Mouse (Mus musculus) spleen, adult 2 months (tissue): ENCODE measurements around the gene Grip1. TPM values are rescaled to one million over a fixed set of nuclear protein-coding genes. Genes with fewer than 3 reads are reported as not detected.

ENCODE experiments used
- DNase-seq, 2 experiments: peaks; one replicate each; pipeline versions ENCODE4 v3.0.0 to v3.0.0-alpha.2; 2012 to 2021; ENCODE audit warnings: low spot score in 2 of 2, low read depth in 1 of 2
- H3K27ac ChIP-seq: fragments of 200-500 bp; 2 replicates; pipeline ENCODE4 v1.5.1; 2012; ENCODE audit warnings: low read length, inconsistent platforms; ENCODE audit not compliant: insufficient read depth
- H3K27me3 ChIP-seq: fragments of 200-500 bp; 2 replicates; pipeline ENCODE4 v1.6.1; 2012; ENCODE audit warnings: mild to moderate bottlenecking, moderate library complexity, low read length, inconsistent platforms; ENCODE audit not compliant: control insufficient read depth, insufficient read depth
- H3K36me3 ChIP-seq: fragments of 200-500 bp; 2 replicates; pipeline ENCODE4 v1.6.1; 2012; ENCODE audit warnings: mild to moderate bottlenecking, low read length, inconsistent platforms; ENCODE audit not compliant: control insufficient read depth, insufficient read depth
- H3K4me1 ChIP-seq: fragments of 200-500 bp; 2 replicates; pipeline ENCODE4 v1.6.1; 2011; ENCODE audit warnings: inconsistent platforms; ENCODE audit not compliant: control insufficient read depth, insufficient read depth, insufficient read length
- H3K4me3 ChIP-seq: fragments of 200-500 bp; 2 replicates; pipeline ENCODE4 v1.5.1; 2011; ENCODE audit warnings: mild to moderate bottlenecking, inconsistent platforms; ENCODE audit not compliant: insufficient read depth, insufficient read length; ENCODE audit errors: extremely low read depth
- CTCF ChIP-seq: fragments of 200-500 bp; IDR thresholded peaks from 2 replicates; pipeline ENCODE4 v1.5.1; 2011; ENCODE audit warnings: mild to moderate bottlenecking, inconsistent platforms; ENCODE audit not compliant: insufficient read depth, insufficient read length, insufficient replicate concordance; ENCODE audit errors: extremely low read depth
- POLR2A ChIP-seq: fragments of 200-500 bp; IDR thresholded peaks from 2 replicates; pipeline ENCODE4 v1.6.1; 2011; ENCODE audit warnings: low read depth, low read length, inconsistent platforms
- WGBS: fragments of 180-500 bp; shearing (Covaris S2); methylation state at CpG from one replicate; pipeline ENCODE4 v1.1.7; 2018; 5-methylcytosine and 5-hydroxymethylcytosine counted together
- polyA plus RNA-seq: library from polyadenylated mRNA; depleted of rRNA; stranded (reverse); fragments of >200 nt; gene quantifications from 2 replicates; pipeline ENCODE4 v1.2.3, GENCODE M21; 2012

The Grip1 gene
- polyA plus RNA-seq, 1 experiment: not detected

DNA sequence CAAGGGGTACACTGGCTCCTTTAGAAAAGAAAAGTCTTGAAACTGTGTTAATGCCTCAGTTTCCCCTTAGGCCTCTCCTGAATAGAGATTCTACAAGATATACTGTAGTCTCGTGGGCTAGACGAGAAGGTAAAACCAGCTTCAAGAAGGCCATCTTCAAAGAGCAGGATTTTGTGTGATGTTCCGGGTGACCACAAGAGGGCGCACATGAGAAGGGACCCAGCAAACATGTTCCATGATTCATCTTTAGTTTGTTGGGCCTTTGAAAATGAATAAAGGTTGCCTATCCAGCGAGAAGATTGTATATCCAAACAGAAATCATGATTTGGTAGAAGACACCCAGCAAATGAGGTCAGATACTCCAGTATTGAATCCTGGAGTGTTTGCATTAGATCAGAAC, 610.8 kb downstream of the Grip1 start:
- H3K27me3 ChIP-seq: no peaks in the 10 kb centered on the region
- peak; percentile 3 to 40 for DNase-seq
- TF ChIP-seq CTCF (peak; percentile 73; the same call in 1 of the 2 replicates), POLR2A (no peak)
- H3K4me3 ChIP-seq: no peak overlapping the region
- no peaks in the 10 kb centered on the region for H3K4me1 ChIP-seq
- H3K36me3 ChIP-seq: no peaks in the 10 kb centered on the region
- H3K27ac ChIP-seq: no peak overlapping the region
- 9% methylated on average over 5 of the region's 5 CpGs for WGBS

GRCm38 (mm10) chr10:120066319-120066718, 612.7 kb downstream of the Grip1 start:
- H3K27me3 ChIP-seq: no peaks in the 10 kb centered on the region
- no peak overlapping the region for H3K4me3 ChIP-seq
- WGBS: 94% methylated on average over 10 of the region's 10 CpGs
- TF ChIP-seq POLR2A: no peak
- TF ChIP-seq CTCF: no peak
- no peaks in the 10 kb centered on the region for H3K36me3 ChIP-seq
- H3K4me1 ChIP-seq: no peaks in the 10 kb centered on the region
- DNase-seq: no peak
- H3K27ac ChIP-seq: no peak overlapping the region

GRCm38 (mm10) chr10:120077850-120078249, 624.2 kb downstream of the Grip1 start:
- Histone ChIP-seq H3K27ac (no peak overlapping the region), H3K4me1 (no peaks in the 10 kb centered on the region), H3K36me3 (no peaks in the 10 kb centered on the region), H3K27me3 (no peaks in the 10 kb centered on the region), H3K4me3 (no peak overlapping the region)
- 91% methylated on average over 3 of the region's 3 CpGs for WGBS
- no peak for DNase-seq
- TF ChIP-seq CTCF: no peak
- TF ChIP-seq POLR2A: no peak

DNA sequence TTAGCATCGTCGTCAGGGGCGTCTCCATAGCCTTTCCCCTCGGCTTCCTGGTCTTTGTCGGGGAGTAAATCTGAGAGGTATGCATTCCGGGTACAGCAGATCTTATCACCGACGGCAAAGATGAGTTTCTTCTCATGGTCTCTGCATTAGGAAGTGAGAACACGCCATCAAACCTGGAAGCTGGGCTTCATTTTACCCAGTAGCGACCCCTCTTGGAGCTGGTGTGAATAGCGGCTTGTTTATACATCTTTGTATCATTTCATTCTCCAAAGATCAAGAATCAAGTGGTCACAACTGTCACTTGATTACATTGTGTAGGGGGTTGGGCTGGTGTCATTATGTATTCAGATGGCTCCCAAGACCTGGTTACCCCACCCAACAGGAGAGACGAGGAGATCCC, 638.9 kb downstream of the Grip1 start:
- no peak for TF ChIP-seq POLR2A
- no peak for TF ChIP-seq CTCF
- no peak for DNase-seq
- Histone ChIP-seq H3K27ac (no peak overlapping the region), H3K4me1 (no peaks in the 10 kb centered on the region), H3K36me3 (peaks cover 46% of the 10 kb centered on the region), H3K27me3 (no peaks in the 10 kb centered on the region), H3K4me3 (no peak overlapping the region)
- WGBS: 95% methylated on average over 12 of the region's 12 CpGs

DNA sequence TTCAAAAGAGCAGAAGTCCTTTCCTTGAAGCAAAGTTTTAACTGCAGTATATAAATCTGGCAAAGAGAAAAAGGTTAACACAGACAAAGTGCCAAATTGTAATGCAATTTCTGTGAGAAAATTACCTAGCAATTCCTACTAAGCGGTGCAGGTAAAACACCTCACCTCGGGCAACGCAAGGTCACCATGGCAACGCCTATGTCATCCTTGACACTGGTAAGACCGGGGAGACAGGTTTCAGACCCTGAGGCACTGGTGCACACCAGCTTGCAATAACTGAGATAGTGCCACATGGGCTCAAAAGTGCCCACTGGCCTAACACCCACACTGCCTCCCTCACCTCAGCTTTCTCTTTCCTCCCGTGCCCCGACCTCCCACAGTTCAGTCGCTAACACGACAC, 641.5 kb downstream of the Grip1 start:
- Histone ChIP-seq H3K27ac (no peak overlapping the region), H3K27me3 (no peaks in the 10 kb centered on the region), H3K36me3 (peaks cover 44% of the 10 kb centered on the region), H3K4me3 (no peak overlapping the region), H3K4me1 (no peaks in the 10 kb centered on the region)
- TF ChIP-seq POLR2A (no peak), CTCF (no peak)
- no peak for DNase-seq
- 98% methylated on average over 9 of the region's 9 CpGs for WGBS

DNA sequence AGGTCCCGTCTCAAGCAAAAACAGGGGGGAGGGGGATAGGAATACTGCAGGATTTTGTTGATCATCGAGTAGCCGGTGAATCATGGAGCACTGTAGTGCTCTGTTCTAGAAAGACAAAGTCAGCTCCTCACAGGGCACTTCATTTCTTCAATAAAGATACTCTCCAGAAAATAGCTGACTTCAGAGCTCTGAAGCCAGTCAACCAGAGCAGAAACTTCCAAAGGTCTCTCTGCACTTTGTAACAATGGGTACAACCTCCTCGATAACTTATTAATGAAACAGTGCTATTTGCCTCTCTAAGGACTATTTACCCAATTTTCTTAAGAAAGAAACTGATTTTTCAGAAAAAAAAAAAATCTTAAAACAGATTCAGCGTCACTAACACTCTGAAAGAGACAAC, 642.1 kb downstream of the Grip1 start:
- Histone ChIP-seq H3K36me3 (peaks cover 48% of the 10 kb centered on the region), H3K27ac (no peak overlapping the region)

GRCm38 (mm10) chr10:120097564-120097963, 643.9 kb downstream of the Grip1 start:
- WGBS: 92% methylated on average over 5 of the region's 5 CpGs

More for the DNA sequence above, 642.1 kb downstream of the Grip1 start:
- no peak overlapping the region for H3K4me3 ChIP-seq
- no peaks in the 10 kb centered on the region for H3K4me1 ChIP-seq
- TF ChIP-seq CTCF: no peak
- TF ChIP-seq POLR2A: no peak
- WGBS: 96% methylated on average over 5 of the region's 5 CpGs
- DNase-seq: no peak
- no peaks in the 10 kb centered on the region for H3K27me3 ChIP-seq

More at GRCm38 (mm10) chr10:120097564-120097963, 643.9 kb downstream of the Grip1 start:
- Histone ChIP-seq H3K4me3 (no peak overlapping the region), H3K4me1 (no peaks in the 10 kb centered on the region), H3K36me3 (peaks cover 41% of the 10 kb centered on the region), H3K27me3 (no peaks in the 10 kb centered on the region), H3K27ac (no peak overlapping the region)
- TF ChIP-seq POLR2A: no peak
- no peak for TF ChIP-seq CTCF
- no peak for DNase-seq
